Mouse (Mus musculus): ENCODE measurements around the gene Fam71f1.
"Not testable (repeated sequence)": the region's sequence is repeated elsewhere in the genome, so short reads cannot be mapped to it uniquely, and the experiment has no call there.

The Fam71f1 gene

GRCm38 (mm10) chr6:29329514-29329913 is 10.6 kb downstream of the Fam71f1 start:
- DNase-seq, result no peak

- not testable (repeated sequence) for DNase-seq
Observed at GRCm38 (mm10) chr6:29346512-29346911, 27.6 kb downstream of the Fam71f1 start.

- DNase-seq, result no peak
Observed at GRCm38 (mm10) chr6:29347189-29347588, 28.2 kb downstream of the Fam71f1 start.

- peak; percentile 100 for DNase-seq
Observed at GRCm38 (mm10) chr6:29347665-29348370, 28.9 kb downstream of the Fam71f1 start, which contains the start of gene Calu. Calu (plus strand) TSS chr6:29348069.

GRCm38 (mm10) chr6:29348371-29348724 is 29.4 kb downstream of the Fam71f1 start:
- DNase-seq, result no peak

DNA sequence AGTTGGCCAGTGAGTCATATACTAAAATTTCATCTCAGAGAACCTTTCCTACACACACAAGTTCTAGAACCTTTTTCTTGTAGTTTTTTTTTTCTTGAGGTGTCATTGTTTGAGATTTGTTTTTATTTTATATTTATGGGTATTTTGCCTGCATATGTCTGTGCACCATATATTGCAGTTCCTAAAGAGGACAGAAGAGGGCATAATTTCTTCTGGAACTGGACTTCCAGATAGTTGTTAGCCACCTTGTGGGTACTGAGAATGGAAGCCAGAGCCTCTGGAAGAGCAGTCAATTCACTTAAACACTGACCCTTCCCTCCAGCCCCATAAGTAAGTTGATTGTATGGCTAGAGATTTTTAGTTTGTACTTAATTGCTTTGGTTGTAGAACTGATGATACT is 32.7 kb downstream of the Fam71f1 start:
- no peak for DNase-seq

GRCm38 (mm10) chr6:29352816-29353215 is 33.9 kb downstream of the Fam71f1 start:
- no peak for DNase-seq

- DNase-seq, result no peak
Observed at GRCm38 (mm10) chr6:29359386-29359785, 40.4 kb downstream of the Fam71f1 start.

DNA sequence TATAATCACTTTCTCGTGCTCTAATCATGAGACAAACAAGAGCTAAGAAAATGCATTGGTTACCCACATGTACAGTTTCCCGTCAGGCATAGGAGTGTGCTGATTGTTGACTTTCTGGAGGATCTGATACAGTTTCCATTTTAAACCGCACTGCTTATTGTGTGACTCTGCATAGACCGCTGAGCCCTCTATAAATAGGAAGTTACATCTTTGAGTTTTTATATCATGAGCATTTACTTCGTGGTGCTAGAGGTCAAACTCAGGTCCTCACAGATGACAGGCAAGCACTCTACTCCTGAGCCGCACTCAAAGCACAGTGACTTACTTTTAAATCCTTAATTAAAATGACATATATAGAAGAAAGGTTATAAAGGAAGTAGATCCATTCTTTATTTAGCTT is 41.3 kb downstream of the Fam71f1 start:
- no peak for DNase-seq

DNA sequence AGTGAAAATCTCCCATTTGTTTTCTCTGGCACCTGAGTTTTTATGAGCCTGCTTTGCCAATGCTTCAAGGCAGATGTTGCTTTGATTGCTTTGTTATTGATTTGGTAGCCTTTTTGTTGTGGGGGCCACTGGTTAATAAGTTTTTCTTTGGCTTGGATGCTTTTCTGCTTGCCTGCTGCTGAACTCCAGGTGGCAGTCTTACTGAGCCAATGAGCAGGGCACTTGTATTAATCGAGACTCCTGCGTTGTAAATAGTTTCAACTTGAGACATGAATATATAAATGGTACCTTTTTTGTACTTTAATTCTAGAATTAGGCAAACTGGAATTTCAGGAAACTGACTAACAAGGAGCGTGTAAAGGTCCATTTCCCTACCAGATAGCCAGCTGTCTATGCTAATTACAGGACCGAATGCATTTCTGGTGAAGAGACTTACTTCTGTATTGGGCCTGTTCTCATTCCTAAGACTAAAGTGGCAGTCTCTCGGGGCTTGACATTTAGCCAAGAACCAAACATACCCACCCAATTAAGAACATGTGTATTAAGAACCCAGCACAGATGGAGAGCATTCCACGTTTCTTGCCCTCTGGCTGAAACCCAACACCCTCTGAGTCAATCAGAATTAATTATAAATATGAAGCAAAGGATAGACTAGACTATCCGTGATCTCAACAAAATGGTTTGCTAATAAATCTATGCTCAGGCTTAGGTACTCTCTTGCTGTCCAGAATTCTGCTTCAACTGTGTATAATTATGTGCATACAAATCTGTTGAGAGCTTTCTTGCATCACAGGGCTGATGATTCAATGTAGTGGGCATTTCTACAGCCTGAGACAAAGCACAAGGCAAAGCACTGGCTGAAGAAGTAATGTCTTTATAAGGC is 43.5 kb downstream of the Fam71f1 start:
- no peak for DNase-seq

DNA sequence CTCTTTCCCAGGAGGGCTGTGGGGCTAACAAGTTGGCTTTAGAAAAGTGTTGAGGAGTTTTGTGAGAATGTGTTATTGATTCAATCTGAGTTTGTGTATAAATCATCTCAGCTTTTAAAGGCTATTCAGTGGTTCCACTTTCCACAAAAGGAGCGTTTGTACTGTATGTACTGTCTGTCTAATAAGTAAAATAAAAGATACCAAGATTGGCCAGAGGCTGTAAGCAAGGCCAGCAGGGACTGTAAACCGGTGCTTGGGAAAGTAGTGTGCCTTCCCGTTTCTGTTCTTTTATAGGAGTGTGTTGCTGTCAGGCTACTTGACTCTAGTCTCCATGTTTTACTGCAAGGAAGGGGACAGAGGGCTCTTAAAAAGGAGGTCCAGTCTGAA is 44.2 kb downstream of the Fam71f1 start:
- no peak for DNase-seq

DNA sequence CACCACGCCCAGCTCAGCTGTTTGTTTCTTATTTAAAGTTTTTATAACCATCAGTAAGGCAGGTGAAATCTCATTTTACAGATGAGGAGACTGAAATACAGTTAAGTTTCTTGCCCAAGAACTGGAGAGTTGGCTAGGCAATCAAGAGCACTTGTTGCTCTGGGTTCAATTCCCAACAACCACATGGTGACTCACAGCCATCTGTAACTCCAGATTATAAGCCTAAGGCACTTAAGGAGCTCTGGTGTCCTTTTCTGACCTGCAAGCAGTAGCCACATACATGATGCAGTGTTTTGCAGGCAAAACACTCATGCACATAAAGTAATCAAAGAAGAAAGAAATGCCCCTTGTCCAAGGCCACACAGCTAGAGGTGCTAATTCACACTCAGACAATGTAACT is 46.3 kb downstream of the Fam71f1 start:
- DNase-seq, result no peak

DNA sequence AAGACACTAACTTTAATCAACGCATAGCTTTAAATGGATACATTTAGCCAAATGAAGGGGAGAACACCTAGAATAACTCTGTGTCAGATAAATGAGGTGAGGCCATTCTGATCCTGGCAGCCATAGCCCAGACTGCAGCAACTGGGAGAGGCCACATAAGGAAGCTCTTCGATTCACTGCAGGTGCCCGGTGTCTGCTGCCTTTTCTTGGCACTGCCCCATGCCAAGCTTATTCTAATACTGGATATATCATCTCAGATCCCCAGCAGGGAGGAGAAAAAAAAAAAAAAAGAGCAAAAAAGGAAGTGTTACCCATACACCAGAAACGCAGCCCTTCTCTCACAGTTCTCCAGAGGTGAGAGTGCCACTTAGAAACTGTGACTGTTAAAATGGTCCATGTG is 58.4 kb downstream of the Fam71f1 start:
- DNase-seq, result no peak

GRCm38 (mm10) chr6:29378678-29379077 is 59.7 kb downstream of the Fam71f1 start:
- DNase-seq, result no peak

- DNase-seq, result no peak
Observed at GRCm38 (mm10) chr6:29379954-29380353, 61.0 kb downstream of the Fam71f1 start.

DNA sequence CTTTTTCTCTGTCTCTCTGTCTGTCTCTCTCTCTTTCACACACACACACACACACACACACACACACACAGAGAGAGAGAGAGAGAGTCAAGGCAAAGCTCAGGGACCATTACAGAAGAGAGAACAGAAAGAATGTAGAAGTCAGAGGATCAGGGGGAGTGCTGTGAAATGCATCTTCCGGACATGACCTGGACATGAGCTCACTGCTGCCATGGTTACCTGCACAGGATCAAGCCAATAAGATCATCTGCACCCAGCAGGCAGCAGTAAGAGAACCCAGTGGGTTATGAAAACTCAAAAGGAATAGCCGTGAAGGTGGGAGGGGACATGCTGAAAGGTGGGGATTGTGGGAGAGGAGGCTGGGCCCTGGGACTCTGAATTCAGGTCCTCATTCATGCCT is 63.5 kb downstream of the Fam71f1 start:
- DNase-seq, result no peak
